Mouse (Mus musculus): ENCODE measurements at regions not wholly inside any gene's neighbourhood (a gene's known extent, or its start where the extent isn't known, plus 50 kb on each side); places are given as distances from the start of the nearest gene placed in this dataset.

- H3K4me3 ChIP-seq (ENCODE audit: low read length): no peak overlapping the region
- no peak overlapping the region for H3K9ac ChIP-seq (replicated peaks; ENCODE audit: low read length)
- H3K9me3 ChIP-seq (ENCODE audit: low read length): no peaks in the 10 kb centered on the region
- peaks cover 32% of the 10 kb centered on the region for H3K4me1 ChIP-seq (ENCODE audit: insufficient read depth, low read length)
- H3K36me3 ChIP-seq (ENCODE audit: insufficient read depth, low read length): no peaks in the 10 kb centered on the region
- WGBS: 16% methylated on average over 14 of the region's 14 CpGs
- no peaks in the 10 kb centered on the region for H3K27me3 ChIP-seq (ENCODE audit: insufficient read depth, low read length)
- H3K4me2 ChIP-seq (replicated peaks; ENCODE audit: low read depth, low read length): peak overlapping the region; percentile 21
- no peak overlapping the region for H3K27ac ChIP-seq (ENCODE audit: low read length)
- peak; percentile 47 for ATAC-seq (ENCODE audit: low FRiP score, low TSS enrichment)
Measured at GRCm38 (mm10) chr14:46019240-46020025, 359.8 kb upstream of the Gm15217 start.

GRCm38 (mm10) chr14:46034301-46034700 is 344.9 kb upstream of the Gm15217 start:
- Histone ChIP-seq H3K27me3 (ENCODE audit: insufficient read depth, low read length) (no peaks in the 10 kb centered on the region), H3K9me3 (ENCODE audit: low read length) (no peaks in the 10 kb centered on the region), H3K9ac (replicated peaks; ENCODE audit: low read length) (no peak overlapping the region), H3K4me2 (replicated peaks; ENCODE audit: low read depth, low read length) (no peak overlapping the region), H3K27ac (ENCODE audit: low read length) (no peak overlapping the region), H3K4me3 (ENCODE audit: low read length) (no peak overlapping the region), H3K36me3 (ENCODE audit: insufficient read depth, low read length) (no peaks in the 10 kb centered on the region), H3K4me1 (ENCODE audit: insufficient read depth, low read length) (no peaks in the 10 kb centered on the region)
- WGBS: 86% methylated on average over 8 of the region's 8 CpGs
- ATAC-seq (ENCODE audit: low FRiP score, low TSS enrichment): no peak

- Histone ChIP-seq H3K9me3 (ENCODE audit: low read length) (no peaks in the 10 kb centered on the region), H3K9ac (replicated peaks; ENCODE audit: low read length) (peak overlapping the region; percentile 23), H3K4me1 (ENCODE audit: insufficient read depth, low read length) (no peaks in the 10 kb centered on the region), H3K27ac (ENCODE audit: low read length) (no peak overlapping the region), H3K4me3 (ENCODE audit: low read length) (peak overlapping the region; percentile 31), H3K27me3 (ENCODE audit: insufficient read depth, low read length) (no peaks in the 10 kb centered on the region), H3K4me2 (replicated peaks; ENCODE audit: low read depth, low read length) (peak overlapping the region; percentile 41), H3K36me3 (ENCODE audit: insufficient read depth, low read length) (no peaks in the 10 kb centered on the region)
- WGBS: 10% methylated on average over 14 of the region's 14 CpGs
- ATAC-seq (ENCODE audit: low FRiP score, low TSS enrichment): peak; percentile 81
Measured at GRCm38 (mm10) chr14:46060622-46061381, 318.4 kb upstream of the Gm15217 start.

GRCm38 (mm10) chr14:46067102-46067801 is 312.0 kb upstream of the Gm15217 start:
- H3K36me3 ChIP-seq (ENCODE audit: insufficient read depth, low read length): no peaks in the 10 kb centered on the region
- 66% methylated on average over 5 of the region's 5 CpGs for WGBS
- H3K4me3 ChIP-seq (ENCODE audit: low read length): no peak overlapping the region
- no peaks in the 10 kb centered on the region; the same call in 1 of the 2 replicates for H3K4me1 ChIP-seq (ENCODE audit: insufficient read depth, low read length)
- H3K27ac ChIP-seq (ENCODE audit: low read length): no peak overlapping the region
- H3K4me2 ChIP-seq (replicated peaks; ENCODE audit: low read depth, low read length): no peak overlapping the region
- H3K9ac ChIP-seq (replicated peaks; ENCODE audit: low read length): no peak overlapping the region
- H3K27me3 ChIP-seq (ENCODE audit: insufficient read depth, low read length): no peaks in the 10 kb centered on the region
- no peaks in the 10 kb centered on the region for H3K9me3 ChIP-seq (ENCODE audit: low read length)
- ATAC-seq (ENCODE audit: low FRiP score, low TSS enrichment): no peak

GRCm38 (mm10) chr14:46071244-46071643 is 308.0 kb upstream of the Gm15217 start:
- ATAC-seq (ENCODE audit: low FRiP score, low TSS enrichment): no peak
- Histone ChIP-seq H3K4me2 (replicated peaks; ENCODE audit: low read depth, low read length) (no peak overlapping the region), H3K4me3 (ENCODE audit: low read length) (no peak overlapping the region), H3K36me3 (ENCODE audit: insufficient read depth, low read length) (no peaks in the 10 kb centered on the region), H3K4me1 (ENCODE audit: insufficient read depth, low read length) (no peaks in the 10 kb centered on the region; the same call in 1 of the 2 replicates), H3K27me3 (ENCODE audit: insufficient read depth, low read length) (no peaks in the 10 kb centered on the region), H3K9ac (replicated peaks; ENCODE audit: low read length) (no peak overlapping the region), H3K9me3 (ENCODE audit: low read length) (no peaks in the 10 kb centered on the region), H3K27ac (ENCODE audit: low read length) (no peak overlapping the region)
- WGBS: 82% methylated on average over 5 of the region's 5 CpGs

- Histone ChIP-seq H3K4me2 (replicated peaks; ENCODE audit: low read depth, low read length) (no peak overlapping the region), H3K4me1 (ENCODE audit: insufficient read depth, low read length) (no peaks in the 10 kb centered on the region), H3K27ac (ENCODE audit: low read length) (no peak overlapping the region), H3K27me3 (ENCODE audit: insufficient read depth, low read length) (no peaks in the 10 kb centered on the region), H3K9ac (replicated peaks; ENCODE audit: low read length) (no peak overlapping the region), H3K36me3 (ENCODE audit: insufficient read depth, low read length) (no peaks in the 10 kb centered on the region), H3K4me3 (ENCODE audit: low read length) (no peak overlapping the region), H3K9me3 (ENCODE audit: low read length) (no peaks in the 10 kb centered on the region)
- WGBS: 95% methylated on average over 2 of the region's 2 CpGs
- no peak for ATAC-seq (ENCODE audit: low FRiP score, low TSS enrichment)
Measured at GRCm38 (mm10) chr14:46076738-46077137, 302.5 kb upstream of the Gm15217 start.

- no peak for ATAC-seq (ENCODE audit: low FRiP score, low TSS enrichment)
- Histone ChIP-seq H3K4me1 (ENCODE audit: insufficient read depth, low read length) (no peaks in the 10 kb centered on the region), H3K4me2 (replicated peaks; ENCODE audit: low read depth, low read length) (no peak overlapping the region), H3K27me3 (ENCODE audit: insufficient read depth, low read length) (no peaks in the 10 kb centered on the region), H3K27ac (ENCODE audit: low read length) (no peak overlapping the region), H3K9ac (replicated peaks; ENCODE audit: low read length) (no peak overlapping the region), H3K36me3 (ENCODE audit: insufficient read depth, low read length) (no peaks in the 10 kb centered on the region), H3K4me3 (ENCODE audit: low read length) (no peak overlapping the region), H3K9me3 (ENCODE audit: low read length) (no peaks in the 10 kb centered on the region)
- WGBS: 76% methylated on average over 11 of the region's 11 CpGs
Measured at GRCm38 (mm10) chr14:46077406-46078131, 301.6 kb upstream of the Gm15217 start.

GRCm38 (mm10) chr14:46082646-46083045 is 296.6 kb upstream of the Gm15217 start:
- ATAC-seq (ENCODE audit: low FRiP score, low TSS enrichment): no peak
- no peak overlapping the region for H3K4me2 ChIP-seq (replicated peaks; ENCODE audit: low read depth, low read length)
- no peak overlapping the region for H3K4me3 ChIP-seq (ENCODE audit: low read length)
- H3K27me3 ChIP-seq (ENCODE audit: insufficient read depth, low read length): no peaks in the 10 kb centered on the region
- H3K9me3 ChIP-seq (ENCODE audit: low read length): no peaks in the 10 kb centered on the region
- no peaks in the 10 kb centered on the region for H3K4me1 ChIP-seq (ENCODE audit: insufficient read depth, low read length)
- no peak overlapping the region for H3K9ac ChIP-seq (replicated peaks; ENCODE audit: low read length)
- H3K36me3 ChIP-seq (ENCODE audit: insufficient read depth, low read length): no peaks in the 10 kb centered on the region
- no peak overlapping the region for H3K27ac ChIP-seq (ENCODE audit: low read length)
- WGBS: 89% methylated on average over 5 of the region's 5 CpGs

- Histone ChIP-seq H3K27ac (ENCODE audit: low read length) (no peak overlapping the region), H3K36me3 (ENCODE audit: insufficient read depth, low read length) (no peaks in the 10 kb centered on the region), H3K4me2 (replicated peaks; ENCODE audit: low read depth, low read length) (no peak overlapping the region), H3K9me3 (ENCODE audit: low read length) (no peaks in the 10 kb centered on the region), H3K9ac (replicated peaks; ENCODE audit: low read length) (no peak overlapping the region), H3K27me3 (ENCODE audit: insufficient read depth, low read length) (no peaks in the 10 kb centered on the region), H3K4me1 (ENCODE audit: insufficient read depth, low read length) (no peaks in the 10 kb centered on the region), H3K4me3 (ENCODE audit: low read length) (no peak overlapping the region)
- WGBS: 55% methylated on average over 12 of the region's 12 CpGs
- no peak for ATAC-seq (ENCODE audit: low FRiP score, low TSS enrichment)
Measured at GRCm38 (mm10) chr14:46088968-46089691, 290.1 kb upstream of the Gm15217 start.
